Mouse (Mus musculus): ENCODE results near the gene Gm853.
A peak's percentile ranks its signal among the peaks of the same experiment; 100 is the strongest.

Gene Gm853

GRCm38 (mm10) chr4:130213197-130213596, 9.0 kb downstream of the Gm853 start:
- no peak for DNase-seq

DNA sequence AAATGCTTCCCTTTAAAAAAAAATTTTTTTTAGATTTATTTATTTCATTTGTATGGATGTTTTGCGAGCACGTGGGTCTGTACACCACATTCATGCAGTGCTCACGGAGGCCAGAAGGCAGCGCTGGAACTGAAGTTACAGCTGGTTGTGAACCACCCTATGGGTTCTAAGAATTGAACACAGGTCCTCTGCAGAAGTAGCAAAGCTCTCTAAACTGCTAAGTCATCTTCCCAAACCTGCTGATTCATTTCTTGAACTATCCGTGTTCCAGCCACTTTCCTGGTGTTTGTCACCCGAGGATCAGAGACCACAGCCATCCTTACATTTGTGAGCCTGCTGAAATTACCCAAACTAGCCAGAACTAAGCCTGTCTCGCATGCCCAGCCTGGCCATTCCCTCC, 9.8 kb downstream of the Gm853 start:
- no peak for DNase-seq

DNA sequence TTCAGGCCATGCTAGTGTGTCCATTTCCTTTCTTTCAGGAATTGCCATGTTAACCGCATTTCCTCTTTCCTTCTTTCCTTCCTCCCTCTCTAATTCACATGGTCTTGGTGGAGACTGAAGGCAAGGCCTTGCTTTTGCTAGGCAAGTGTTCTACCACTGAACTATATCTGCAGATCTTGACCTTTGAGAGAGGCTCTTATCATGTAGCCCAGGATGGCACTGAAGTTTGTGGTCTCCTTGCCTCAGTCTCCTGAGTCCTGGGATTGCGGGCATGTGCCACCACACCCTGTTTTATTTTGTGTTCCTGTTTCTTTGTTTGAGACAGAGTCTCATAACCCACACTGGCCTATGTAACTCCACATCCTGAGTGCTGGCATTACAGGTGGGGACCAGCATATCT, 10.3 kb downstream of the Gm853 start:
- no peak for DNase-seq

- DNase-seq = peak; percentile 95 to 96
These were observed 23.2 kb downstream of the Gm853 start for GRCm38 (mm10) chr4:130198694-130199670.

- DNase-seq = no peak
These were observed 25.7 kb downstream of the Gm853 start for GRCm38 (mm10) chr4:130196542-130196941.

DNA sequence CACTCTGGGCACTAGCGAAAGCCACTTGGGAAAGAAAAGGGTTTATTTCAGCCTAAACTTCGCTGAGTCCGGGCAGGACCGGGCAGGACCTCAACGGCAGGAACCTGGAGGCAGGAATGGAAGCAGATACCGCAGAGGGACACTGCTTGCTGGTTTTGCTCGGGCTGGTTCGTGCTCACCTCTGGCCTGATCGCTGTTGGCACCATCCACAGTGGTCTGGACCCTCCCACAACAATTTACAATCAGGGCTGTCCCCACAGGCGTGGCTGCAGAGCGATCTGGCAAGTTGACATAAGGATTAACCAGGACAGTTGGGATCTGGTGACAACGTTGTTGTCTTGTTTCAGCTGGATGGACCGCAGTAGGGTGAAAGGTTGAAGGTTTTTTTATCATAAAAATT, 26.3 kb downstream of the Gm853 start:
- no peak for DNase-seq

DNA sequence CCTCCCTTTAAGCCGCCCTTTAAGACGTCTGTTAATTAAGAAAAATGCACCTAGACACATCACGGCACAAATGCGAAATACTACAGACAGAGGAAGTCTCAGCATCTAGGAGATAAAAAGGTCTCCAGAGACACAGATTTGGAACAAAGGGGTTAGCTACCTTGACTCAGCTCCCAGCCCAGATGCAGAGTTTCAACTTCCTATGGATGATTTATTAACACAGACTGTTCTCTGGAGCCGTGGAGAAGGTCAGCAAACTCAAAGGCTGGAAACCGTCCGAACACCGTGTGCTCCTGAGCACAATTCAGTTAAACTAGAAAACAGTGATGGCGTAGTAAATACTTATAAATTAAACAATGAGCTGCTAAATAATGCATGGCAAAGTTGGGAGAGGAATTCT, 29.9 kb downstream of the Gm853 start:
- DNase-seq = no peak

DNA sequence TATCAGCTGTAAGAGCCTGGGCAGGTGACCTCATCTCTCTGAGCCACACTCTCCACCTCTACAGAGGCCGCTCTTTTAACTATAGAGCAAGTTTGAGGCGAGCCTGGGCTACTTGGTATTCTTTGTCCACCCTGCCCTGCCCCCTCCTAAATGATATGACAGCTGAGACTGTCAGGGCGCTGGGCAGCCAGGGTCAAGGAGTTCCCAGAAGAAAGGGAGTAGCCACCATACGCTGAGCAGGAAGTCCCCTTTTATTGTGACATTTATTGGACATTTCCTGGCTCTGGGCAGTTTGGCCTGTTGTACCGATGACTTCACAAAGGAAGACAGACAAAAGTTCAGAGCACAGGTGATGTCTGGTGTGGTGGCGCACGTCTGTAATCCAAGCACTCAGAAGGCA, 32.6 kb downstream of the Gm853 start:
- DNase-seq = no peak

DNA sequence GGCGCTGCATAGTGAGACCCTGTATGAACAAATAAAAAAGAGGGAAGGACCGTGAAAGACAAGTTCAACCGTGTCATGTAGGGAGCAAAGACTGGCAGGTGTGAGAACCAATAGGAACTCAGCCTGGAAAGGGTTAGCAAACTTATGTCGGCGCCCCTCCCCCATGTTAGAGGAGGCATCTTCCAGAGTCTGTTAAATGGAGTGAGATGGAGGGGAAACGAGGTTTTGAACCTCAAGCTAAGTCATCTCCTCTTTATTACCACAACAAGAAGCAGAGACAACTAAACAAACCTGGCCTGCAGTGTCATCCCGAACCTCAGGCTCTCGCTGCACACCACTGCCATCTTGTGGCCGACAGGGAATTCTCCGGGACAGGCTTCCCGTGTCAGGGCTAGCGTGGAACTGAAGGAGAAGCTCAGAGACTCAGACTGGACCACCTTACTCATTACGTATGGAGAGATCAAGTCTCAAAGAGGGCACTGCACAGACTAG, 33.3 kb downstream of the Gm853 start:
- peak; percentile 85 to 88 for DNase-seq

GRCm38 (mm10) chr4:130186891-130187290, 35.3 kb downstream of the Gm853 start:
- DNase-seq = no peak

DNA sequence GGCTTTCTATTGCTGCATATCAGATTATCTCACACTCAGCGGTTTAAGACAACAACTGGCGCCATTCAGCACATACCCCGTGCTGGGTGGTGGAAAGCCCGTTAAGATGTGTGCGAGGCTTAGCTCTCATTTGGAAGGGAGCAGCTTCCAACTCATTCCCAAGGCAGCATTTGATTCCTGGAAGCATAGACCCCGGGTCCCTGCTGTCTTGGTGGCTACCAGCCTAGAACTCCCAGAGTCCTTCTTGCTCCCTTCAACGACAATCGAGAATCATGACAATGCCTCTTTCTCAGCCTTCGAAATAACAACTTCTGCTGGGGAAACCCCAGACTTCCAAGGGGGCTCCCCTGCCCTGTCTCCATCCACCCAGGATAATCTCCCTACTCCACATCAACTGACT, 35.8 kb downstream of the Gm853 start:
- no peak for DNase-seq

- no peak for DNase-seq
These were observed 38.3 kb downstream of the Gm853 start for GRCm38 (mm10) chr4:130183879-130184278.

DNA sequence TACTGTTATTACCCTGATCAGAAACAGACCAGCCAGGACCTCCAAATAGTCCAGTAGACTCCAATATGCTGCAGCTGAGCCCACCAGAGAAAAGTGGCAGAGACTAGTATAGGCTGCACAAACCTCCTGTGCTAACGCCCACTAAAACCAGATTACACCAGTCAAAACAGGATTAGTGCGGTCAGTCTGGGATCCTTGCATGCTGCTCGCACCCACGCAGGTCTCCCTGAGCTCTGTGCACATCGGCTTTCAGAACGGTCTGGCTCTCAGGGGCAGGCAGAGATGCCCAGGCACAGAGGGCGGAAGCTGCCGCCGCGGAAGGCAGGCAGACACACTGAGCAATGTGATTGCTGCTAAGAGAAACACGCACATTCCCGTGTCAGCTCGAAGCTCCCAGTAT, 39.2 kb downstream of the Gm853 start:
- no peak for DNase-seq

DNA sequence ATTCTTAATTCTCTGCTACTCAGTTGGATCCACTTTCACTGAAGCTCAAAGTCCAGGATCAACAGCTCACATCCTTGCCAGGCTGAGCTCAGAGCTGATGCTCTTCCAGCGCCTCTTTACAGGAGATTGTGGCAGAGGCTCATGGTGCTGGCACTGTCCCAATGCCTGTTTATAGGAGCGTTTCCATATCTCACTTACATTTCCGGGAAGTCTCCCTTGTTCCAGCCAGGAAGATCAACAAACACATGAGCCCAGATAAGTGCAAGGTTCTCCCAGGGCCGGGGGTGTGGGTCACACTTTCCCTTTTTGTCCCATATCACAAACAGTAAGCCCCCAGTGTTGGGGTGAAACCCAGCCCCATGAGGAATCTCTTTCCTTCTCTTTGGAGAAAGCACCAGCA, 40.3 kb downstream of the Gm853 start:
- DNase-seq = no peak

DNA sequence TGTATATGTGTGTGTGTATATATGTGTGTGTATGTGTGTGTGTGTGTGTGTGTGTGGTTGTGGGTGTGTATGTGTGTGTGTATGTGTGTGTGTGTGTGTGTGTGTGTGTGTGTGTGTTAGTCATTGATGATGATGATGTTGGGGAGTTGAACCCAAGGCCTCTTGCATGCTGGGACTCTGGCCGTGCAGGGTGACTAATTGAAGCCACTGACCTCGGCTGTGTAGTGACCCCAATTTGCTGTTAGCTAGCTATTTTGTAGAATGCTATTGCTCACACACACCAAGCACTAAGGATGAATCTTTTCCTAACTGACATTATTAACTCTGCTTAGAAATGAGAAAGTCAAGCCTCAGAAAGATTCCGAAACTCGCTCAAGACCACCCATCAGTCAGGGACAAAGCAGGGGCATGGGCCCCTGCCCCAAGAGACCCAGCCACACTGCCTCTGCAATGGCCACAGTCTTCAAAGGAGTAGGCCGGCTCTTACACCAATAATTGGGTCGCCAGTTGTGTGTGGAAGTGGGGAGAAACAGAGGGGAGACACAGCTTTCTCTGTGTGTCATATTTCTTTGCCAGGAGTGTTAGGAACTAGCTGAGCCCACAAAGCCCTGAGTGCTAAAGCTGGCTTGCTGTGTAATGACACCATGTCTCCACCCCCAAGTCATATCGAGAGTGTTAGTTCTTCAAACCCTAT, 41.1 kb downstream of the Gm853 start:
- no peak for DNase-seq

GRCm38 (mm10) chr4:130179876-130180275, 42.3 kb downstream of the Gm853 start:
- no peak for DNase-seq

- DNase-seq = no peak
These were observed 44.7 kb downstream of the Gm853 start for GRCm38 (mm10) chr4:130177536-130177935.

DNA sequence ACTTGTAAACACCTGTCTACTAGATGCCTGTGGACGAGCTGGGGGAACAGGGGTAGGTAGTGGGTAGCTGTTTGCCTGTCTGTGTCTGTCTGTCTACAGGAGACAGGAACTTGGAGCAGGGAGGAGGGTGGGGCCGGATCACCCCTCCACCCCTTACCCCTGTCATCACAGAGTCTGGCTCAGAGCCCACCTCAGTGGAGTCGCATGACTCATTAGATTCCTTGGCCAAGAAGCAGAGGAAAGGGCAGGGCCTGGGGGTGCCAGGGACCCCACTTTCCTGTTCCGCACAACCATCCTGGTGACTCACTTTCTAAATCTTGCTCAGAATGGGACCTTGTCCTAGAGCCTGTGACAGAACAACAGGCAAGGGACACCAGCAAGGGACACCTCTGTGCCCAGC, 45.1 kb downstream of the Gm853 start:
- DNase-seq = no peak

DNA sequence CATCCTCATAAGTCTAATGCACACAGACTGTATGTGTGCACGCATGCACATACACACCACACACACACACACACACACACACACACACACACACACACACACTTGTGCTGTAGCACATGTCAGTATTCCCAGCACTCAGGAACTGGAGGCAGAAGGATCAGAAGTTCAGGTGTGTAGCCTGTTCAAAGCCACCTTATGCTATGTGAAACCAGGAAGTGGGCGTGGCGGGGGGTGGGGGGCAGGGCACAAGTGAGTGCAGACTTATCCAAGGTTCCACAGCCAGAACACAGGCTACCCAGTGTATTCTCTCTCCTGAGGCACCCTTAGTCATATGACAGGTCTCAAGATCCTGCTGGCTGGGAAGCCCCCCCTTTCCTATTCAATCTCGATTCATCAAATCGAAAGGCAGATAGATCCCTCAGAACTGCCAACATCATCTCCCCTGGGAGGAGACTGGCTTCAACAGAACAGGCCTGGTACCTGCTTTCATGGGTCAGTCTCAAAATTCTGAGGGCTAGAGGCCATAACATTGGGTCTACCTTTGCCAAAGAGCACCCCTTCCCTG, 46.0 kb downstream of the Gm853 start:
- no peak for DNase-seq

- no peak for DNase-seq
These were observed 47.0 kb downstream of the Gm853 start, which contains the start of gene Tinagl1 for GRCm38 (mm10) chr4:130175072-130175711. Gene Tinagl1, minus strand, starts transcription at chr4:130175122.

DNA sequence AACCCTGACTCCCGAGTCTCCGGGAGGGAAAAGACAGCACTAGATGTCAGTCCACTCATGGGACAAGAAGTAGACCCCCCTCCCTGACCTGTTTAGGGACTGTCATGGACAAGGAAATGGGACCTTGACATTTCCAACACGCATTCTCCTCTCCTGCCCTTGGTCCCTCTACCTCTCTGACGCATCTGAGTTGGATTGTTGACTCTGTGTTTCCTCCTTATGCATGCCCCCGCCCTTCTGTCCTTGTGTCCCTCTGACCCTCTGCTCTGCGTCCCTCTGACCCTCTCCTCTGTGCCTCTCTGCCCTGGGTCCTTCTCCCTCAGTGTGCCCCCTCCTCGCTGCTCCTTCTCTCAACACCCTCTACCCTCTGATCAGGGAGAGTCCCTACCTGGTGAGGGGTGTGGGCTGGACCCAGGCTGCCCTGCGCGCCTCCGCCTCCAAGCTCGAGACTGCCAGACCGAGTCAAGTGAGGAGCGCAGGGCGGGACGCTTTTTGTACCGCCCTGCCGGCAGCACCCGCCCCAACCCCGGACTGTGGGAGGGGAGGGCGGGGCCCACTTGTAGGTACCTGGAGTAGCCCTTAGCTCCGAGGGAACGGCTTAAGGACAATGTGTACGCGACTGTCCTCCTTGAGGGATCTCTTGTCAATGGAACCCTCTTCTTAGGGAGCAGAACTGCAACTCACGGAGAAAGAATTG, 47.7 kb downstream of the Gm853 start:
- DNase-seq = no peak

DNA sequence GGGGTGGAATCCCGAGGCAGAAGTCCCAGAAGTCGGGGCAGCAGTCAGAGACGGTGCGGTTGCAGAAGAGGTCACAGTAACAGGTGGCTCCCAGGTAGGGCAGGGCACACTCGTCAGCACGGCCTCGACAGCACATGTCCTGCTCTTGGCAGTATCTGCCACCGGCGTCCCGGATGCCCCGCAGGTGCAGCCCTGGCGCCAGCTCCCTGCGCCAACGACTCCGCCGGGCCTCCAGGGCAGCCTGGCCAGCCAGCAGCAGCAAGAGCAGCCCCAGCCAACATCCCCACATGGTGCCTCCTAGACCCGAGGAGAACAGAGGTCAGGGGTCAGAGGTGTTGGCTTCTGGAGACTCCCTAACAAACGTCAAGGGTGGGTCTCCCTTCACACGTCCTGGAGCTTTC, 48.3 kb downstream of the Gm853 start:
- peak; percentile 22 to 37 for DNase-seq

All from cerebellum, adult 18-20 months (tissue).